Mouse (Mus musculus): ENCODE data around the gene 4930453N24Rik. TPM values are rescaled to one million over a fixed set of nuclear protein-coding genes. Genes with fewer than 3 reads are reported as not detected.

4930453N24Rik gene
- total RNA-seq (2015) (47.2 and 51.2 TPM in 2 replicates), total RNA-seq (2017) (22.5 and 33.8 TPM in 2 replicates)

DNA sequence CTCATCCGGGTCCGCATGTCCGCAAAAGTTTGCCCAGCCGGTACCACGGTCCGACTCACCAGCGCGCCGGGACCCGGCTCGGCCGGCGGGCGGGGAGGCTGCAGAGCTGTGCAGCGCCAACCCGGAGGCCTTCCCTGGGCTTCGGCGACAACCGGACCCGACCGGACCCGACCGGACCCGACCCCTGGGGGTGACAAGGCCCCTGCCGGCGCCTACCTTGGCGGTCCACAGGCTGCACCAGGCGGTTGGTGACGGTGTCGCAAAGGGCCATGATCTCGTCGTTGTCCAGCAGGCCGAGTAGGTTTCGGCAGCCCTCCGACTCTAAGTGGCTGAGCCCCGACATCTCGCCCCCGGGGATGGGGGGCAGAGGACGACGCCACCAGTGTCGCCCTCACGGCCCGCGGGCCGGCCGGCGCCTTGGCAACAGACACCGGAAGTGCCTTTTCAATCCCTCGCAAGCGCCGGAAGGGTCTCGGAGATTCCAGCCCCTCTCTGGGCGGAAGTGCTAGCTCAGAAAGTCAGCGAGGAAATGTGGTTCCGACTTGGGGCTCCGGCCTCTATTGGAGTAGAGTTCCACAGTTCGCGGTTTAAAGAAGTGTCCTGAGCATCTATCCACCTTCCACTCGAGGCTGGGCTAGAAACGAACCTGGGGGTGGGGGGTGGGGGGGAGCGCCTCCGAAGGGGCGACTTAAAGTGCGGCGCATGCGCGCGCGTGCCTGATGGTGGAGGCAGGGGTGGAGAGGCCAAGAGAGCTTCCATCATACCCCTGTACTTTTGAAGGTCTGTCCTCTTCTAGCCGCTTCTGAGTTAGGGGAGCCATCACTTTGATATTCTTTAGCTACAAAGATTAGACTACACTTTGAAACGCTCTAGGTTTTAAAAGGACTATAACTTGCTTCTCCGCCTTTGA lies at the start of gene 4930453N24Rik:
Gene 4930453N24Rik (minus strand): TSS at position 641 of the 910 bp plus-strand sequence.
- ATAC-seq (replicated peaks; ENCODE audit: poor library complexity): peak; percentile 96

DNA sequence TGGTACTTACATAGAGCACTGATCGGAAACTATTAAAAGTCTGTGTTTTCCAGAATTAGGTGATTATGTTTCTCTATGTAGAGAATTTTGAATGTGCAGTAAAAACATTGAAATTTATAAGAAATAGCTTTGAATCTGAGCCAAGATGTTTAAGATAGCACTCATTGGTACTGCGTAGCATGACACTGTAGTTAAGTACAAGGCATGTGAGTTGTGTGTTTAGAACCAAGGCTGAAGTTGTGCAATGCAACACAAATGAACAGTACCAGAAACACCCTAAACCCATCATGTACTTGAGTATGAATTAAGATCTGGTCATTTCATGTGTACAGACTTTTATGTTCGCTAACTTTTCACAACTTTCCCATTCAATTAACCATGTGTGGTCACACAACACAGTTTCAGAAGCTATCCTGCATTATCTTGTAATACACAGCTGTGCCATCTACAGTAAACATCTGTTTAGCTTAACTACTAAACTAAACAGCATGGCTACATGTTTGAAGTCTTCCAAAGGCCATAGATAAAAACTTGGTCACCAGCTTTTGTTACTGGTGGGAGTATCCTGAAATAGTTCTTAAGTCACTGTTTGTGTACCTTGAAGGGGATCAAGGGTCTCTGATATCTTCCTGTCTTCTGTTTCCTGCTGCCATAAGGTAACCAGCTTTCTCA lies 46.3 kb upstream of the 4930453N24Rik start:
- peak; percentile 83 for ATAC-seq (replicated peaks; ENCODE audit: poor library complexity)

DNA sequence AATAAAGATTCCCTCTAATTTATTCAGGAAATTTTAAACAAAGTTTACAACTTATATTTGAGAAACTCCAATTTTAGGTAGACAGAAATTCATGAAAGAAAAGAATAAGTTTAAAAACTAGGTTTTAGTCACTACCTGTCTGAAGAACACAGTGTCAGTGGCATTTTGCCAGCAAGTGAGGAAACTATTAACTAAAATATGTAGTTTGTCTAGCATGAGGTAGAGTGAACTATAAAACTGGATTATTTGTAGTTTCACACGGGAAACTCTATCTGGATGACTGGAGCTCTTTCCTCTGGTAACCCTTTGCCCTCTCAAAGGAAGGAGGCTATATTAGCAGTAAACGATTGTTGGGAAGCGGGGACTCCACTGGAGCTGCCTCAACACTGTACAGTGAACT lies 32.1 kb upstream of the 4930453N24Rik start:
- no peak for ATAC-seq (replicated peaks; ENCODE audit: poor library complexity)

DNA sequence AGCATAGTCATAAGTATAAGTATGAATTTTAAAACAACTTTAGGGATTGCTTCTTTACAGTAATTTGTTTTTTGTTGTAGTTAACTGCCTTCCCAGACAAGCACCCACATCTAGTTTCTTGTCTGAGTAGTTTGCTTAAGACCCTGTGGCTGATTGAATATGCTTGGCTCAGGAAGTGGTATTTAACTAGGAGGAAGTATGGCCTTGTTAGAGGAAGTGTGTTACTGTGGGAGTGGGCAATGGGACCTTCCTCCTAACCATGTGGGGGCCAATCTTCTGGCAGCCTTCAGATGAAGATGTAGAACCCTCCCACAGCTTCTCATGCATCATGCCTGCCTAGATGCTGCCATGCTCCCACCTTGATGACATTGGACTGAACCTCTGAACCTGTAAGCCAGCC lies 30.7 kb upstream of the 4930453N24Rik start:
- peak; percentile 99 for ATAC-seq (replicated peaks; ENCODE audit: poor library complexity)

DNA sequence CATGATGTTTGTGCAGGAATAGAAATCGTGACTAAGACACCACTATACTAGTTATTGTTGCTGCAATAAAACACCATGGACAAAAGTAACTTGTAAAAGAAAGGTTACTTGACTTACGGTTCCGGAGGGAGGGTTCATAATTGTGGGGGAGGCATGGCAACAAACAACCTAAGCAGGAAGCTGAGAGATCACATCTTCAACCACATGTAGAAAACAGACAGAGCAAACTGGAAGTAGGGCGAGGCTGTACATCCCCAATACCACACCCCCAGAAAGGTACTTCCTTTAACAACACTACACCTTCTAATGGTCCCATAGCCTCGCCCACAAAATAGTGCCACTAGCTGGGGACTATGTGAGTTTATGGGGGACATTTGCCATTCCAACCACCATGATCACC lies 29.4 kb upstream of the 4930453N24Rik start:
- ATAC-seq (replicated peaks; ENCODE audit: poor library complexity): no peak

DNA sequence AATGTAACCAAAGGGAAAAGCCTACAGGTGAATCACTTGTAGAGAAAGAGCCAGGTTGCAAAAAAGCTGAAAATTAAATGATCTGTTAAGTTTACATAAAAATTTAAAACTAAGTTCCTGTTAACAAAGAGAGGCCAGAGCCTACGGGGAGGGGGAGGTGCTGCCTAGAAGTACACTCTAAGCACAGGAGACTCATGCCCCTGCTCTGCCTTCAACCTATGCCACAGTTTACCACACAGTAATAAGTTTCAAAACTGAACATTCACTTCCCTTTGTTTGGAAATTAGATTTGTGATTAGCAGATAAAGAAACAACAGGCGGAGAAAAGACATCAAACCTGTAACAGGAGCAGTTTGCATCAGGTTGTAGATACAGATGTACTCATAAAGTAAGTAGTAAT lies 23.8 kb upstream of the 4930453N24Rik start:
- peak; percentile 79 for ATAC-seq (replicated peaks; ENCODE audit: poor library complexity)

DNA sequence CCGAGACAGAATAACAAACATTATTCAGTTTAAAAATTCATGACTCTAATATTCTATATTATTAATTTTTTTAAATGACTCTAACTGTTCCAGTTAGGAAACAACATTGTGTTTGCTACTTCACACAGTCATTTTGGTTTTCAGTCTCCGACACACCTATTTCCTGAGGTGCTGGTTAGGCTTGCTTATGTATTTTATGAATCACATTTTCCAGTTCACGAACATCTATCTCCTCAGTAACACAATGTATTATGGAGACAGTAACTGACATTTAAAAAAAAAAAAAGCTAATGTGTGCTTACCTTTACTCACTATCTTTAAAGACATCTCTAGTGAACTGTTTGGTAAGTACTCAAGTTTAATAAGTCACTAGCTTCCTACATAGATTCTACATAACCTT lies 18.7 kb upstream of the 4930453N24Rik start:
- ATAC-seq (replicated peaks; ENCODE audit: poor library complexity): no peak

DNA sequence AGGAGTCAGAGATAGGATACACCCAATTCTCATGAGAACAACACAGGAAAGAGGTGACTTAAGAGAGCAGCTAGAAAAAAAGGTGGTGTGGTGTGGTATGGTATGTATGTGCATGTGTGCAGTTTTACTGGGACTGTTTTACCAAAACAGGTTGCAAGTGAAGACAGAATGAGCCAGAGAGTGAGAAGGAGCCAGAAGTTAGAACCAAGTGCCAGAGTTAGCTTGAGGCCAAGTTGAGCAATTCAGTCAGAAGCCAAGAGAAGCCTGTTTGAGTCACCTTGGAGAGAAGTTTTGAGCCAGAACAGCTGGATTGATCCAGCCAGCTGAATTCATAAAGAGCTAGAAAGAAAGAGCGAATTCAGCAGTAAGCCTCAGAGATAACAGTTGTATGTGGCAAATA lies 4.6 kb upstream of the 4930453N24Rik start:
- no peak for ATAC-seq (replicated peaks; ENCODE audit: poor library complexity)

DNA sequence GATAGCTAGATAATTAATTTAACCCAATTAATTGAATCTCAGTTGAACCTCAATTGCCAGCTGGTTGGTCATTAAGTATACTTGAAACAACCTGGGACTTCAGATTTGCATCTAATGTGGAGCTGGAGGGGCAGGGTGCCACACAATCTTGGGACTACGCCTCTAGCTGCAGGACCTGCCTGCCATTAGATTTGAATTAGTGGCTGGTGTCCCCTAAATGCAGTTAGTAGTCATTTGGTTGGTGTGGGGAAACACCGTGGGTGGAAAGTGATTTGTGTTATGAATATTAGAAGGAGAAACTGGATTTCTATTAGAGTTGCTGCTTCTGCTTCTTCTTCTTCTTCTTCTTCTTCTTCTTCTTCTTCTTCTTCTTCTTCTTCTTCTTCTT lies 464 bp upstream of the 4930453N24Rik start:
- no peak for ATAC-seq (replicated peaks; ENCODE audit: poor library complexity)

DNA sequence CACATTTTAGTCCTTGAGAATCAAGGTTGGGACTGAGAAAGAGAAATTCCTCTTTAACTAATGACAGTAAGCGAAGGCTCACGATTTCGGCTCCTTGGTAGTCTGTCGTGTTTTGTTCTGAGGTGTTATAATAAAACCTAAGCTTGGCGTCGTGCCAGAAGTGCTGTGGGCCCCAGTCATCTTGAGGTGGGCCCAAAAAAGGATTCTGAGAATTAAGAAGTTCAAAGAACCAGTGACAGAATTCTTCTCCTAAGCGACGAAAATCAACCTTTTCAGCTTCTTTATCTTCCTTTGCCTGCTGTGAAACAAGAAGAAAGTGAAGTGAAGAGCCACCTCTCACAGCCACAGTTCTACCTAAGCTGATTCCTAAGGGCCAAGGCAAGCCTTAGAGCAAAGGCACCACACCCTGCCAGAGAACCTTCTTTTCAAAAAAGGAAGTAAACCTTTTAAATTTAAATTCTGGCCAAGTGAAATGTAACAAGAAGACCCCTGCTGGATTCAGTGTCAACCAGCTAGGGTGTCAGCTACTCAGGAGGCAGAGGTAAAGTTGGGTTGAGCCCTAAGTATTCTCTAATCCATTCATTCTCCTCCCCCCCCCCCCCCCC lies 4.2 kb downstream of the 4930453N24Rik start:
- ATAC-seq (replicated peaks; ENCODE audit: poor library complexity): no peak

DNA sequence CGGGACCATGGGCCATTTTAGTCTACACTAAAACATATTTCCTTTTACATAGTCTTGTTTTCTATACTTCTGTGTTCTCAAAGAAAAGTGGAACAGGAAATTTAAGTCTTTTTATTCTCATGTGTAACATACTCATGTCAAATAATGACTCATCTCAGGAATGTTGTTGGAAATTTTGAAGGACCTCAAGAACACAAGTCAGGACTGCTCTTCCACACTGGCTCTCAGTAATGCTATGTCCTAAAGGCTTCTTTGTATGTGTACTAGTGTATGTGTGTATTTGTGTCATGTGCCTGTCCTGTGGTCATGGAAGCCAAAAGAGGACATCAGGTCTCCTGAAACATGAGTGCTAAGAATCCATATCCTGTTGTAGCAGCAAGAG lies 11.7 kb downstream of the 4930453N24Rik start:
- ATAC-seq (replicated peaks; ENCODE audit: poor library complexity): no peak

DNA sequence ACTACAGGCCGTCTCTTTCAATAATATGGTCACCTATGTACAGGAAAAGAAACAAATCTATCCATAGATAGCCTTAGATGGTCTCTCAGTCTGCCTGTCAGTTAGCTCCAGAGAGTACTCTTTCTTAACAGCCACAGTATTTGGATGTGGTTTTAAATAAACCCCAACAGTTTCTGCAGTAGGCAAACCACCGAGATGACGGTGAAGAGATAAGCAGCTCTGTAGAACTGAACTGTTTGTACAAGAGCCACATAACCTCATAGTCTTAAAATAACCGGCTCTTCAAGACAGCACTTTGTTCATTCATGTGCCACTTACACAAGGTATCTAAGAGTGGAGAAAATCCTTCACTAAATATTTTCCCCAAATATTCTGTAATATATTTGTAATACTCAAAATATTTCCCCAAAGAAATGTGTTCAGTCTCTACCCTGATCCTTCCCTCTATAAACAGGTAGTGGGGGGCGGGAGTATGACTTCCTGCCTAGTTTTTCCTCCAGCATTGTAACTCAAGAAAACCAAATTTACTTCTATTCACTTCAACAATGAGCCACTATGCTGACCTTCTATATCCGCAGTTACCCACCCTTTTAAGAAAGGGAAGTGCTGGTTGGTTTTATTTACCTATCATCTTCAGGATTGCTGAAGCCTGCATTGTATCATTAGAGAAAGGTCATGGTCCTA lies 12.3 kb downstream of the 4930453N24Rik start:
- peak; percentile 68 for ATAC-seq (replicated peaks; ENCODE audit: poor library complexity)

DNA sequence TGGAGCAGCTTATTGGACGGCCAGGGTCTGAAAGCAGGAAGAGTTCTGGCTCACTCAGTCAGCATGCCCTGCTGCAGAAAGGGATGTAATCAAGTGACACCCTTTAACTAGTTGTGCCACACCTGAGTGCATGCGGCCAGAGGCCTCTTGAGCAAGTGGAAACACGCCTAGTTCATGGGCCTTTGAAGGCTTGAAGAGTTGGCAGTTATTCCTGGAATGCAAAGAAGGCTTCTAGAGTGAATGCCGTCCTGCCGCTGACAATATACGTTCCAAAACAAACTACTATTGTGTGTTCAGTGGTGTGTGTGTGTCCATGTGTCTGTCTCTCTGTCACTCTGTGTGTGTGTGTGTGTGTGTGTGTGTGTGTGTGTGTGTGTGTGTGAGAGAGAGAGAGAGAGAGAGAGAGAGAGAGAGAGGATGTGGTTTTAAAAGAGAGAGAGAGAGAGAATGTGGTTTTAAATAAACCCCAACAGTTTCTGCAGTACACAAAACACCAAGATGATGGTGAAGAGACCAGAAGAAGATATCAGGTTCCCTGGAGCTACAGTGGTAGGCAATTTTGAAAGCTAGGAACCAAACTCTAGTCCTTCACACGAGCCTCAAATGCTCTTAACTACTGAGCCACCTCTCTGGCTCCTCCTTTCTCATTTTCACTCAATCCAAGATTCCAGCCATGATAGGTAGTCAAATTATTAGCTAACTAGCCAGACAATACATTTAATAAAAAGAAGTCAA lies 13.1 kb downstream of the 4930453N24Rik start:
- ATAC-seq (replicated peaks; ENCODE audit: poor library complexity): peak; percentile 9

DNA sequence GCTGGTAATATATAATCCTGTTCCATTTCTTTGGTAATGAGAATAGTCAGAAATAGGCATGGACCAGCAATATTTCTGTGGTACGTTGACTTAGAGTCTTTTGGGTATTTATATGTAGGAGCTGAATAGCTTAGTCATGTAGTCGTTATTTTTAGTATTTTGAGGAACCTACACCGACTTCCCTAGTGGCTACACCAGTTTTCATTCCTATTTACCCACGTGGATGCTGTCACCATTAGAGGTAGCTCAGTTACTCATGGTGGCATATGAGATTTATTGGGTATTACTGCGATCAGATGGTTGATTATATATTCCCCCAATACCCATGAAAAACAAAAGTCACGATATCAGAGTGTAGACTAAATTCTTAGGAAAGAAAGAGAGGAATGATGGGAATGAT lies 14.6 kb downstream of the 4930453N24Rik start:
- peak; percentile 54 for ATAC-seq (replicated peaks; ENCODE audit: poor library complexity)

DNA sequence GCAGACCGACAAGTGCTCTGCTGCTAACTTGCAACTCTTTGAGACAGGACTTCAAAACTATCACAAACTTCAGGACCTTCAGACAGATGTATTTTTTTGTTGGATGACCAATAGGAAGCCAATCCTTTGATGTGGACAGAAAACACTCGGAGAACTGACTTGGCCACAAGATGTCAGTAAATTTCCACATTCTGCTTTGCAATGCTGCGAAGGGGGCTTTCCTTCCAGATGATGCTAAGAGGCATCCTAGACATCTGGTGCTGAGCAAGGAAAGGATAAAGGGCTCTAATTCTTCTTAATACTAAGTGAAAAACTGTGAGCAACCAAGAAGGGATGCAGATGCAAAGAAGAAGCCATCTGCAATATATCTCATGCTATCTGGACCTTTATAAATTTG lies 16.2 kb downstream of the 4930453N24Rik start:
- ATAC-seq (replicated peaks; ENCODE audit: poor library complexity): peak; percentile 48

DNA sequence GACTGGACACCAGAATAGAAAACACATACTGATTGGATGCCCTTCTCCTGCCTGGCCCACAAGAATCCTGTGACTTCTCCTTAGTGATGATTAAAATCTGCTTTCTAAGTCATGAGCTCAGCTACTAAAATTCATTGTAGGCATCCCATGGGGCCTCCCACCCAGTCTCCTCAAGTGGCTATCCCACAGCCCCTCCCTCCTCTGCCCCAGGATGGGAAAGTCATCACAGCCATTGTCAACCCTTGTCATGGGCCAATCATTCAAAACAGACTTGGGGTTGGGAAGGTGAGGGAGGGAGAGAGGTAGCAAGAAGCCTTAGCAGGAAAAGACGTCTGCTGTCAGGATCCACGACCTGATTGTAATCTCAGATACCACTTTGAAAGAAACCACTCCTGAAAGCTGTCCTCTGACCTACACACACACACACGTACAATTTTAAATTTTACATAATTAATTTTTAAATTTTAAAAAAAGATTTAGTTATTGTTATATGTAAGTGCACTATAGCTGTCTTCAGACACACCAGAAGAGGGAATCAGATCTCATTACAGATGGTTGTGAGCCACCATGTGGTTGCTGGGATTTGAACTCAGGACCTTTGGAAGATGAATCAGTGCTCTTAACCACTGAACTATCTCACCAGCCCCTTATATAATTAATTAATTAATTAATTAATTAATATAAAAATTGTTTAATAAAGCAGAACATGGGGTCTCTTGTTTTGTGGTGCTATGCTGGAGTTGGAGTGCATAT lies 16.8 kb downstream of the 4930453N24Rik start:
- ATAC-seq (replicated peaks; ENCODE audit: poor library complexity): no peak

DNA sequence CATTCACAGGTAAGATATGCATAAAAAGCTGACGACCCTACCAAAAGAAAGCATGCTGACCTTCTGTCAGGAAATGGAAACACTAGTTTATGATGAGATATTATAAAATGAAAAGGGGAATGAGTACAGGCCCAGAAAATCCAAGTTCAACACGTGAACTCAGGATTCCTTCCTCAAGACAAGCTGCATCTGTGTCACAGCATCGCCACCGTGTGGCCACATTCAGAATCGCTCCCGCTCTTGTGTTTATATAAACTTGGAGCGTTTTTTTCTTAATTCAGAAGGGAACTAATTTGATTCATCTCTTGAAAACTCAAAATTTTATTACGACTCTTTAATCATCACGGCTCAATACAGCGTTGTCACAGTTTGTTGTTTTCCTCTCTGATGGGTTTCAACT lies 22.7 kb downstream of the 4930453N24Rik start:
- peak; percentile 91 for ATAC-seq (replicated peaks; ENCODE audit: poor library complexity)

DNA sequence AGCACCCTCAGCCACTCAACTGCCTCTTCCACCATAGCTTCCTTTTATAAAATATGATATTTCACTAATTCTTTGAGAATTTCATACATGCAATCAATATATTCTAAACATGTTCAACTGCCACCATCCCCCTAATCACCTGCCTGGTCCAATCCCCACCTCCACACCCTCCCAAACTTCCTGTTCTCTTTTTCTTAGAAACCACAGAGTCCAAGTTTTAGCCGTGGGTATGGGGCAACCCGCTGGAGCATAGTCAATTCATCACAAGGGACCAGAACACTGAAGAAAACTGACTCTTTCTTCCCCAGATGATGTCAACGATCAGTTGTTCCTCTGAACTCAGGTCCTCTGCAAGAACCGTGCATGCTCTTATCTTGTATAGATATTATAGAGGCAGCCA lies 25.9 kb downstream of the 4930453N24Rik start:
- ATAC-seq (replicated peaks; ENCODE audit: poor library complexity): peak; percentile 63

DNA sequence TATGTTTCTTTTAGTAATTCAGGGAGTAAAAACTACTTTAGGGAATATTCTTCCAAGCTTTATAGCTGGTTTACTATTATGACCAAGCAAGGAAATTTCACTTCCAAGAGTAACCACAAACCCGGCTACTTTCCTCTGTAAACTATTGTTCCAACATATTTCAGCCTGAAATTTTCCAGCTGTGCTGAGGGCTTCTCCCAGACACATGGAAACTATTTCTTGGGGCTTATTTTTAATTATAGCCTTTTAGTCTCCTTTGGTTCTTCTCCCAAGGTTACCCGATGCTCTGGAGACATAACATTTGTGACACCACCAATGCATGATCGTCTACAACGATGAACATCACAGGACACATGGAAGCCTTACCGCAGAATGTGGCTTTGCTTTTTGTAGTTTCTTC lies 33.7 kb downstream of the 4930453N24Rik start:
- no peak for ATAC-seq (replicated peaks; ENCODE audit: poor library complexity)
